Mouse (Mus musculus) liver, embryonic 18 days (tissue): ENCODE measurements around the gene Crp. TPM values are rescaled to one million over a fixed set of nuclear protein-coding genes. Genes with fewer than 3 reads are reported as not detected.

Source experiments
- polyA plus RNA-seq: library from polyadenylated mRNA; depleted of rRNA; stranded (reverse); fragments of >200 nt; gene quantifications from 2 replicates; pipeline ENCODE4 v1.2.3, GENCODE M21; 2012; rRNA removed

Gene Crp
- polyA plus RNA-seq, result 249 and 255 TPM in 2 replicates

GRCm38 (mm10) chr1:172697844-172698243, at the start of gene Crp:
TSS of gene Crp (plus strand) at chr1:172698055.

Other genes starting within 250 kb of the Crp start
- 0.96 and 1.1 TPM in 2 replicates for gene Slamf9, start 222.7 kb upstream of the Crp start, polyA plus RNA-seq
- gene Igsf9, start 216.3 kb upstream of the Crp start, polyA plus RNA-seq, result 1.2 and 1.3 TPM in 2 replicates
- 86.1 and 90.5 TPM in 2 replicates for gene Tagln2, start 198.0 kb upstream of the Crp start, polyA plus RNA-seq
- gene Cfap45, start 177.3 kb upstream of the Crp start, polyA plus RNA-seq, result 0.47 and 0.53 TPM in 2 replicates
- gene Vsig8, start 142.1 kb upstream of the Crp start, polyA plus RNA-seq, result 0.26 and 0.84 TPM in 2 replicates
- 0.19 and 0.31 TPM in 2 replicates for gene Slamf8, start 107.5 kb upstream of the Crp start, polyA plus RNA-seq
- gene Fcrl6, start 95.5 kb upstream of the Crp start, polyA plus RNA-seq, result 0.52 and 0.58 TPM in 2 replicates
- 8.8 and 10.1 TPM in 2 replicates for gene Dusp23, start 65.1 kb upstream of the Crp start, polyA plus RNA-seq
- gene Apcs, start 197.0 kb downstream of the Crp start, polyA plus RNA-seq, result 1,000 and 1,170 TPM in 2 replicates